8 mouse cellular contexts compared by ENCODE assay signal in the genomic region with DNA sequence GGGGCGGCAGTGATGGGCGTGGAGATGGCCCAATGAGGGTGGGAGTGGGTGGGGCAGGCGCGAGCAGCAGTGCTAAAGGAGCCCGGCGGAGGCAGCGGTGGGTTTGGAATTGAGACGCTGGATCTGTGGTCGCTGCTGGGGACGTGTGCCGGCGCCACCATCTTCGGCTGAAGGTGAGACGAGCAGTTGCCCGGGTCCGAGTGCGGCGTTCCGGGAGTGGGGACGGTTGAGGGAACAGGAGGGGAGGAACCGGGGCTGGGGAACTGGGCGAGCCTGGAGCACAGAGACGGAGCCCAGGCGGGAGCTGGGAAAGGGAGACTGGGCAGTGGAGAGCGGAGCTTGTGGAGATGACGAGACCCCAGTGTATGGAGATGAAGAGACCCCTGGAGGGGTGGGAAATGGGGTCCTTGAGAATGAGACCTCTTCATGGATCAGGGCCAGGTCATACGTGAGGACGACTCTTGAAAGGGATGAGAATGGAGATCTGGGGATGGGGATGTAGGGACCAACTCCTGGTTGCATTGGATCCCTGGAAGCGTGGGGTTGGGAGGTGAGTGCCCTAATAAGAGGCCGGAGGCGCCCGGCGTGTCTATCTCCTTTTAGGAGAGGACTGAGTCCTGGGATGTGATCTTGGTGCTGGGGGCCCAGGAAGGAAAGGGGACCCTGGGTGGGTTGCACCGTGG. TPM values are rescaled to one million over a fixed set of nuclear protein-coding genes. Genes with fewer than 3 reads are reported as not detected.
DNase-seq lines count a peak whose midpoint lies in the region; ATAC-seq and TF ChIP-seq lines count a peak whose summit lies in the region.

No protein-coding gene starts in this region.

- H3K9me3 ChIP-seq in kidney, postnatal 0 days (replicated peaks; ENCODE audit: low read length): no peaks in the 10 kb centered on the region
- H3K9me3 ChIP-seq in embryonic facial prominence, embryonic 12.5 days: no peaks in the 10 kb centered on the region
- H3K9me3 ChIP-seq in intestine, embryonic 15.5 days: no peaks in the 10 kb centered on the region
- H3K9me3 ChIP-seq in midbrain, embryonic 14.5 days (ENCODE audit: control insufficient read depth, low read length): no peaks in the 10 kb centered on the region

- TF ChIP-seq CTCF in kidney, postnatal 0 days (IDR thresholded peaks at IDR 0.05; ENCODE audit: low read depth): peak; percentile 14; the same call in 1 of the 2 replicates

- ATAC-seq in kidney, postnatal 0 days (replicated peaks; ENCODE audit: low FRiP score, low read depth): no peak
- peak; percentile 17; the same call in 1 of the 2 replicates for ATAC-seq in embryonic facial prominence, embryonic 12.5 days (ENCODE audit: insufficient number of reproducible peaks, insufficient read depth, low FRiP score, low TSS enrichment)
- ATAC-seq in intestine, embryonic 15.5 days: peak; percentile 31
- no peak; the same call in 1 of the 2 replicates for ATAC-seq in midbrain, embryonic 14.5 days (ENCODE audit: low FRiP score, low TSS enrichment)
- no peak for ATAC-seq in activated CD4-positive, CD25-positive, alpha-beta regulatory T cell, adult 4 months

- H3K9ac ChIP-seq in kidney, postnatal 0 days (ENCODE audit: low read depth, low read length): peak overlapping the region; percentile 84
- peak overlapping the region; percentile 97 for H3K9ac ChIP-seq in embryonic facial prominence, embryonic 12.5 days
- H3K9ac ChIP-seq in intestine, embryonic 15.5 days: peak overlapping the region; percentile 65
- peak overlapping the region; percentile 94 for H3K9ac ChIP-seq in midbrain, embryonic 14.5 days (replicated peaks; ENCODE audit: low read length)

- peak overlapping the region; percentile 97 for H3K27ac ChIP-seq in kidney, postnatal 0 days
- H3K27ac ChIP-seq in embryonic facial prominence, embryonic 12.5 days: peak overlapping the region; percentile 96
- H3K27ac ChIP-seq in intestine, embryonic 15.5 days: peak overlapping the region; percentile 90
- H3K27ac ChIP-seq in midbrain, embryonic 14.5 days (replicated peaks; ENCODE audit: low read depth, low read length): peak overlapping the region; percentile 99

- H3K36me3 ChIP-seq in kidney, postnatal 0 days (ENCODE audit: insufficient read depth, low read length): no peaks in the 10 kb centered on the region
- no peaks in the 10 kb centered on the region for H3K36me3 ChIP-seq in embryonic facial prominence, embryonic 12.5 days
- H3K36me3 ChIP-seq in intestine, embryonic 15.5 days: no peaks in the 10 kb centered on the region
- no peaks in the 10 kb centered on the region for H3K36me3 ChIP-seq in midbrain, embryonic 14.5 days (ENCODE audit: control insufficient read depth, insufficient read depth, low read length)

- under 1% methylated on average over 34 of the region's 34 CpGs for WGBS in kidney, postnatal 0 days
- WGBS in embryonic facial prominence, embryonic 12.5 days: under 1% methylated on average over 34 of the region's 34 CpGs
- WGBS in intestine, embryonic 15.5 days: under 1% methylated on average over 34 of the region's 34 CpGs
- under 1% methylated on average over 34 of the region's 34 CpGs for WGBS in midbrain, embryonic 14.5 days

- 0 out of 2 replicates have a peak, but pooled peaks cover 10% of the 10 kb centered on the region for H3K4me1 ChIP-seq in kidney, postnatal 0 days (replicated peaks; ENCODE audit: insufficient read depth, low read length)
- H3K4me1 ChIP-seq in embryonic facial prominence, embryonic 12.5 days: peaks cover 11% of the 10 kb centered on the region
- H3K4me1 ChIP-seq in intestine, embryonic 15.5 days (replicated peaks): peaks cover 5% of the 10 kb centered on the region; the same call in 1 of the 2 replicates
- peaks cover 7% of the 10 kb centered on the region for H3K4me1 ChIP-seq in midbrain, embryonic 14.5 days (ENCODE audit: control insufficient read depth, insufficient read depth, low read length)

- DNase-seq in kidney, postnatal 0 days (ENCODE audit: low spot score): peak; percentile 62
- DNase-seq in kidney, adult 9 months: no peak
- peak; percentile 46 for DNase-seq in ZHBTc4 (ENCODE audit: low read depth, low spot score)
- peak; percentile 65 for DNase-seq in midbrain, embryonic 14.5 days
- DNase-seq in cerebellum, adult 11-12 months: no peak

- peak overlapping the region; percentile 86 for H3K4me3 ChIP-seq in kidney, postnatal 0 days (replicated peaks; ENCODE audit: low read depth, low read length)
- peak overlapping the region; percentile 82 for H3K4me3 ChIP-seq in embryonic facial prominence, embryonic 12.5 days
- H3K4me3 ChIP-seq in intestine, embryonic 15.5 days (replicated peaks): peak overlapping the region; percentile 77
- peak overlapping the region; percentile 93 for H3K4me3 ChIP-seq in midbrain, embryonic 14.5 days (replicated peaks; ENCODE audit: low read depth, low read length)

- H3K27me3 ChIP-seq in kidney, postnatal 0 days (ENCODE audit: insufficient read depth, low read length): no peaks in the 10 kb centered on the region
- no peaks in the 10 kb centered on the region for H3K27me3 ChIP-seq in embryonic facial prominence, embryonic 12.5 days
- no peaks in the 10 kb centered on the region for H3K27me3 ChIP-seq in intestine, embryonic 15.5 days (replicated peaks)
- no peaks in the 10 kb centered on the region for H3K27me3 ChIP-seq in midbrain, embryonic 14.5 days (ENCODE audit: control insufficient read depth, insufficient read depth, low read length)

- peak overlapping the region; percentile 86 for H3K4me2 ChIP-seq in kidney, postnatal 0 days (ENCODE audit: low read length)
- H3K4me2 ChIP-seq in embryonic facial prominence, embryonic 12.5 days (replicated peaks): peak overlapping the region; percentile 61
- H3K4me2 ChIP-seq in intestine, embryonic 15.5 days (replicated peaks): peak overlapping the region; percentile 96
- H3K4me2 ChIP-seq in midbrain, embryonic 14.5 days (ENCODE audit: low read length): peak overlapping the region; percentile 75

RNA-seq across cellular contexts. Expression of a gene that starts 0.8 kb away (rescaled TPM):
- polyA plus RNA-seq in kidney, postnatal 0 days (2015; fragmentation: Nextera tagmentation; extraction: Ambion mirVana): 83.8 and 93.9 TPM in 2 replicates
- polyA plus RNA-seq in embryonic facial prominence, embryonic 12.5 days (2016; fragmentation: Nextera tagmentation; extraction: Ambion mirVana): 161 and 169 TPM in 2 replicates
- 68.2 and 70.4 TPM in 2 replicates for polyA plus RNA-seq in intestine, embryonic 15.5 days (2015; fragmentation: Nextera tagmentation; extraction: Ambion mirVana)
- polyA plus RNA-seq in midbrain, embryonic 14.5 days (2014; fragmentation: Nextera tagmentation; extraction: Ambion mirVana): 96.4 and 107 TPM in 2 replicates
- polyA plus RNA-seq in activated CD4-positive, CD25-positive, alpha-beta regulatory T cell, adult 4 months (2017; shearing (Covaris generic)): 1 to 10 TPM; 3.0 to 3.3 TPM

Comparison
In these comparisons a context has a peak if more than half of its experiments do, and no peak if none do; other contexts are left out.
1. DNase-seq: peak in kidney, postnatal 0 days (single experiment), ZHBTc4 (single experiment) and midbrain, embryonic 14.5 days (single experiment); none in kidney, adult 9 months (single experiment) and cerebellum, adult 11-12 months (single experiment).
2. ATAC-seq: peak in embryonic facial prominence, embryonic 12.5 days (single experiment) and intestine, embryonic 15.5 days (single experiment); none in kidney, postnatal 0 days (single experiment), midbrain, embryonic 14.5 days (single experiment) and activated CD4-positive, CD25-positive, alpha-beta regulatory T cell, adult 4 months (single experiment).
3. RNA of a gene that starts 0.8 kb away (polyA plus RNA-seq): 161 to 169 TPM in embryonic facial prominence, embryonic 12.5 days, 96.4 to 107 TPM in midbrain, embryonic 14.5 days, 83.8 to 93.9 TPM in kidney, postnatal 0 days and 68.2 to 70.4 TPM in intestine, embryonic 15.5 days; 3.0 to 3.3 TPM in activated CD4-positive, CD25-positive, alpha-beta regulatory T cell, adult 4 months; every median in the first group is over 10 times any median in the second.
4. Peak in every context shown above with its lines, with median percentiles within 50 percentile points of each other: H3K27ac ChIP-seq, H3K4me2 ChIP-seq, H3K4me3 ChIP-seq and H3K9ac ChIP-seq.